Mouse (Mus musculus) erythroblast, embryonic 14.5 days (primary cell): ENCODE data around the gene Gas1. TPM values are rescaled to one million over a fixed set of nuclear protein-coding genes. Genes with fewer than 3 reads are reported as not detected.

Experiments used
- H3K27me3 ChIP-seq: 2 replicates; pipeline ENCODE4 v1.6.1; 2012; ENCODE audit warnings: inconsistent platforms; ENCODE audit not compliant: control insufficient read depth
- H3K36me3 ChIP-seq: 2 replicates; pipeline ENCODE4 v1.6.1; 2012; ENCODE audit warnings: mild to moderate bottlenecking, inconsistent platforms; ENCODE audit not compliant: control insufficient read depth
- H3K4me1 ChIP-seq: 2 replicates; pipeline ENCODE4 v1.6.1; 2012; ENCODE audit warnings: inconsistent platforms; ENCODE audit not compliant: control insufficient read depth
- H3K4me3 ChIP-seq: replicated peaks from 2 replicates; pipeline ENCODE3; 2012; ENCODE audit warnings: moderate library complexity, mild to moderate bottlenecking, inconsistent platforms
- H3K9me3 ChIP-seq: 2 replicates; pipeline ENCODE4 v1.6.1; 2012; ENCODE audit warnings: low read length, inconsistent platforms, mixed read lengths; ENCODE audit not compliant: control insufficient read depth
- GATA1 ChIP-seq: IDR thresholded peaks from 2 replicates; pipeline ENCODE4 v1.6.1; 2012; ENCODE audit warnings: low read length, inconsistent platforms, mixed read lengths
- TAL1 ChIP-seq: IDR thresholded peaks from 3 replicates; pipeline ENCODE4 v1.6.1; 2012; ENCODE audit warnings: low read length, inconsistent platforms, mixed read lengths
- polyA plus RNA-seq: library from polyadenylated mRNA; stranded (reverse); fragments of >175 nt; gene quantifications from 2 replicates; pipeline ENCODE4 v1.2.3, GENCODE M21; 2012

Gas1 gene
- polyA plus RNA-seq, 1 experiment = not detected

DNA sequence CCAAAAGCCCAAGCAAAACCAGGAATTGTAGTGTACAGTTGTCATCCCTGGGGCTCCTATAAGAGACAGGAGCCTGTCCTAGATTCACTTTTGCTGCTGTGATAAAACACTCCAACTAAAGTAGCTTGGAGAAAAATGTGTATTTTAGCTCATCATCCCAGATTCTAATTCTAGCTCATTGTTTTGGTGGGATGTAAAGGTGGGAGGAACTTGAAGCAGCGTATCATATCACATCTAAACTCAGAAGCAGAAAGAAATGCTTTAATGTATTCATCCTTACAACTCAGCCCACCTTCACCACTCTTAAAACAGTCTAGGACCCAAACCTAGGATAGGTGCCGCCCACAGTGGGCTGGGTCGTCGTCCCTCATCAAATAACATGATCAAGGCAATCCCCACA is 40.2 kb downstream of the Gas1 start:
- Histone ChIP-seq H3K4me3 (no peak overlapping the region), H3K4me1 (no peaks in the 10 kb centered on the region), H3K9me3 (0 out of 2 replicates have a peak, but pooled peaks cover 2% of the 10 kb centered on the region), H3K36me3 (no peaks in the 10 kb centered on the region), H3K27me3 (no peaks in the 10 kb centered on the region)
- TF ChIP-seq GATA1 (no peak), TAL1 (no peak)

GRCm38 (mm10) chr13:60134439-60134799 is 42.7 kb downstream of the Gas1 start:
- TF ChIP-seq TAL1 = no peak
- no peak for TF ChIP-seq GATA1
- H3K27me3 ChIP-seq = no peaks in the 10 kb centered on the region
- H3K36me3 ChIP-seq = no peaks in the 10 kb centered on the region
- H3K9me3 ChIP-seq = 0 out of 2 replicates have a peak, but pooled peaks cover 2% of the 10 kb centered on the region
- no peaks in the 10 kb centered on the region for H3K4me1 ChIP-seq
- H3K4me3 ChIP-seq = no peak overlapping the region

- TF ChIP-seq TAL1 = no peak
- no peak for TF ChIP-seq GATA1
- Histone ChIP-seq H3K36me3 (no peaks in the 10 kb centered on the region), H3K4me3 (no peak overlapping the region), H3K27me3 (no peaks in the 10 kb centered on the region), H3K4me1 (no peaks in the 10 kb centered on the region), H3K9me3 (0 out of 2 replicates have a peak, but pooled peaks cover 2% of the 10 kb centered on the region)
Observed at GRCm38 (mm10) chr13:60133716-60134438, 43.3 kb downstream of the Gas1 start.

- no peak overlapping the region for H3K4me3 ChIP-seq
- no peaks in the 10 kb centered on the region for H3K27me3 ChIP-seq
- no peaks in the 10 kb centered on the region for H3K36me3 ChIP-seq
- H3K9me3 ChIP-seq = 0 out of 2 replicates have a peak, but pooled peaks cover 2% of the 10 kb centered on the region
- H3K4me1 ChIP-seq = no peaks in the 10 kb centered on the region
- TF ChIP-seq TAL1 = no peak
Observed at GRCm38 (mm10) chr13:60131771-60132170, 45.4 kb downstream of the Gas1 start.

DNA sequence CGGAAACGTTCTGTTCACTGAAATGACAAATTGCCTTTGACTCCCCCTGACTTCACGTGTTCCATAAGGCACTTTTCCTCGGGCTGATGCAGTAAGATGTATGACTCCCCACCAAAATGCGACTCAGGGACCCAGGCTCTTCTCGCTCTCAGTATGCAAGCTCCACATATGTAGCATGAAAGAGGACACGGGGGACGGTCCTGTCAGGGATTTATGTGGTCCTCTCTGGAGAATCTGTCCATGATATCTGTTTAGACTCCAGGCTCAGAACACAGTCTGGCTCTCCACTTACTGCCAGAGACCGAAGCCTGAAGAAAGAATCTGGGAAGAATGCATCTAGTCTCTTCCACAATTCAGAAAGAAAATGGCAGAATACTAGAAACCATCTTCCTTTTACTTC is 47.6 kb downstream of the Gas1 start:
- Histone ChIP-seq H3K36me3 (no peaks in the 10 kb centered on the region), H3K27me3 (no peaks in the 10 kb centered on the region), H3K4me3 (no peak overlapping the region), H3K9me3 (no peaks in the 10 kb centered on the region), H3K4me1 (no peaks in the 10 kb centered on the region)
- TF ChIP-seq TAL1 (no peak), GATA1 (no peak)

DNA sequence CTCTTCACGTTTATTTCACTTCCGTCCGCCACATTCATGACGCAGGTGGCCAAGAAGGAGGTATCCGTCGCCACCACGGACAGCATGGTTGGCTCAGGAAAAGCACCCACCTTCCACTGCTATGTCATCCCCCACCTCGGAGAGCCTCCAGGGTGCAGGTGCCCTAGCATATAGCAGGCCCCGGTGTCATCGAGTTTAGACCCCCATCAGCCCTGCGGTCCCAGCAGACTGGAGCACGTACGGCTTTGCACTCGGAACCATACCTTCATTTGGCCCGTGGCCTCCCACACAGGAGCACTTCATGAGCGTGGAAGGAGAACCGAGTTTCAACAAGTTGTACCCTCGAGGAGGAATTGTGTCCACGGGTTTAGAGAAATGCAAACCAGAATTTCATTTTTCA is 50.8 kb downstream of the Gas1 start:
- Histone ChIP-seq H3K9me3 (no peaks in the 10 kb centered on the region), H3K27me3 (no peaks in the 10 kb centered on the region), H3K4me3 (no peak overlapping the region), H3K36me3 (no peaks in the 10 kb centered on the region), H3K4me1 (no peaks in the 10 kb centered on the region)
- TF ChIP-seq TAL1 = no peak
- no peak for TF ChIP-seq GATA1

DNA sequence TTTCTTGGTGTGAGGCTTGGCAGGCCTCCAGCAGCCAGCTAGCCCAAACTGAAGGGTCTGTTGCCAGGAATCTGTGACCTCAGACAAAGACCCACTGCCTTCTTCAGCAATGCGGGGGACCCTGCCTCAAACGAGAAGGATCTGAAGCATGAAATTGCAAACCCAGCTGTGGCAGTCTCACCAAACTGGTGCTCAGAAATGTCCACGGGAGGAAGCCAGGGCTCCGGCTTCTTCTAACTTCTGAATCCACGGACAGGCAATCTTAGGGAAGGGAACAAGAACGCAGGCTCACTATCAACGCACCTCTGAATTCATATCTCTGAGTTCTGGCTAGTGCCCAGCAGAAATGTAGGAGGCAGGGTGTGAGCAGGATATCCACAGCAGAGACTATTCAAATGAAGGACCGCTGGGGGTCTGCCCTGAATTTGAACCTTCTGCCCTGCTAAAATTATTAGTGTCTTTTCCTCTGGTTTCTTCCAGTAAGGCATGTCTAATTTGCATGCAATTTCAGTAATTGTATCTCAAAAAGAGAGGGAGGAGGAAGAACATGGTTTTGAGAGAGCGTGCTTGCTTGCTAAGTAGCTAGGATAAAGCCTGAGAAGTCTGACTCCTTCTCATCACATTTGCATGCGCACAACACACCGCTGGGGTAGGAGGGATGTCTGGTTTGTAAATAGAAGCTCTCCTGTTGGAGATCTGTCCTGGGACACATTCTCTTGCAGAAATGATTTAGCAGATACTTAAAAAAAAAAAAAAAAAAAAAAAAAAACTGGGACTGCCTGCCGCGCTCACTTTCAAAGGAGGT is 51.5 kb downstream of the Gas1 start:
- no peaks in the 10 kb centered on the region for H3K4me1 ChIP-seq
- TF ChIP-seq TAL1 (no peak), GATA1 (no peak)

DNA sequence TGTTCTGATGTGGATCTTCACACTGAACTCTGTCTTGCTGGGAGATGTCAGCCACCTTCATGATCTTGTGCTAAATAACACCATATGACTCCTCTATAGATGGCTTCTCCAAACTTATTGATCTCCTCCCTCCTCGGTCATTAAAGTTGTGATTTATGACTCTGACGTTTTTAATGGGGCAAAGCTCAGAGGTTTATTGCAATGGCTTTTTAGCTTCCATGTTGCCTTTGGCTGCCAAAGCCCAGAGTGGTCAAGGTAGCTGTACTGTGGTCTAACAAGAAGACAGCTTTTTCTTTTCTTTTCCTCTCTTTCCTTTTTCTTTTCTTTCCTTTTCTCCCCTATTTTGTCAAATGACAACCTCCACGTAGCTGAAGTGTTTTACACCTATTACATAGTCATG is 52.1 kb downstream of the Gas1 start:
- no peak overlapping the region for H3K4me3 ChIP-seq
- no peaks in the 10 kb centered on the region for H3K9me3 ChIP-seq
- no peak for TF ChIP-seq GATA1
- no peak for TF ChIP-seq TAL1
- no peaks in the 10 kb centered on the region for H3K27me3 ChIP-seq
- no peaks in the 10 kb centered on the region for H3K4me1 ChIP-seq
- H3K36me3 ChIP-seq = no peaks in the 10 kb centered on the region

More for the DNA sequence above, 51.5 kb downstream of the Gas1 start:
- H3K27me3 ChIP-seq = no peaks in the 10 kb centered on the region
- H3K4me3 ChIP-seq = no peak overlapping the region
- no peaks in the 10 kb centered on the region for H3K9me3 ChIP-seq
- no peaks in the 10 kb centered on the region for H3K36me3 ChIP-seq

DNA sequence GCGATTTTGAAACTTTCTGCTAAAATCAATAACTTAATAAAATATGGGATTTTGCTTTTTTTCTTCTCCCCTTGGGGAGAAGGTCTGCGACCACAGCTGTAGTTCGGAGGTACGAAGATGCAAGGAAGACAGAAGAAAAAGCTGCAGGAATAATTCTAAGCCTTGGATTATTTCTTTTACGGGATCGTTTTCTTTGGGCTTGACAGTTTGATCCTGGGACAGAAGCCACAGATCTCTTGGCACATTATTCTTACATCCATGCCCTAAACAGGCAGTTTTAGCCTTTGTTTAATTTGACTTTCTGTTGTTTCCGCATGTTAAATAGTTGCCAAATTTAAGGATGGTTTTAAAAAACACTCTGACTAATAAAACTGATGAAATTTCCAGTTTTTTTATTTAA is 52.7 kb downstream of the Gas1 start:
- H3K27me3 ChIP-seq = no peaks in the 10 kb centered on the region
- H3K4me1 ChIP-seq = no peaks in the 10 kb centered on the region
- TF ChIP-seq GATA1 = no peak
- TF ChIP-seq TAL1 = no peak
- no peak overlapping the region for H3K4me3 ChIP-seq
- no peaks in the 10 kb centered on the region for H3K36me3 ChIP-seq
- H3K9me3 ChIP-seq = no peaks in the 10 kb centered on the region
